Mouse (Mus musculus) forebrain, embryonic 12.5 days (tissue): ENCODE data around the gene Vmn1r198. TPM values are rescaled to one million over a fixed set of nuclear protein-coding genes. Genes with fewer than 3 reads are reported as not detected.
"Not testable (repeated sequence)": the region's sequence is repeated elsewhere in the genome, so short reads cannot be mapped to it uniquely, and the experiment has no call there.

Source experiments
- ATAC-seq: fragments of 200-750 bp; cut with Nextera tagmentation; 2 replicates; pipeline ENCODE4 v1.8.0; 2017; ENCODE audit warnings: moderate TSS enrichment; ENCODE audit not compliant: low FRiP score
- H3K27ac ChIP-seq: fragments of 300-500 bp; sonication (generic); 2 replicates; pipeline ENCODE4 v1.5.1; 2016; ENCODE audit warnings: mild to moderate bottlenecking
- H3K27me3 ChIP-seq: fragments of 300-500 bp; sonication (generic); 2 replicates; pipeline ENCODE4 v1.6.1; 2016; ENCODE audit warnings: mild to moderate bottlenecking
- H3K36me3 ChIP-seq: fragments of 300-500 bp; sonication (generic); replicated peaks from 2 replicates; pipeline ENCODE4 v1.6.1; 2016; ENCODE audit warnings: mild to moderate bottlenecking
- H3K4me1 ChIP-seq: fragments of 300-500 bp; sonication (generic); 2 replicates; pipeline ENCODE4 v1.6.1; 2016
- H3K4me2 ChIP-seq: fragments of 300-500 bp; sonication (generic); 2 replicates; pipeline ENCODE4 v1.6.1; 2016; ENCODE audit warnings: mild to moderate bottlenecking, moderate library complexity
- H3K4me3 ChIP-seq: fragments of 300-500 bp; sonication (generic); replicated peaks from 2 replicates; pipeline ENCODE4 v1.5.1; 2016; ENCODE audit warnings: mild to moderate bottlenecking
- H3K9ac ChIP-seq: fragments of 300-500 bp; sonication (generic); 2 replicates; pipeline ENCODE4 v1.6.1; 2016; ENCODE audit warnings: mild to moderate bottlenecking
- H3K9me3 ChIP-seq: fragments of 300-500 bp; sonication (generic); 2 replicates; pipeline ENCODE4 v1.6.1; 2016
- WGBS: fragments of 180-500 bp; shearing (Covaris S2); methylation state at CpG from one replicate; pipeline ENCODE4 v1.1.7; 2016; 5-methylcytosine and 5-hydroxymethylcytosine counted together
- polyA plus RNA-seq: library from polyadenylated mRNA; unstranded; fragments of >200 nt; fragmentation: Nextera tagmentation; extraction: Ambion mirVana; gene quantifications from 2 replicates; pipeline ENCODE4 v1.2.1, GENCODE M21; 2016

Gene Vmn1r198
- polyA plus RNA-seq: not detected in 2 replicates

GRCm38 (mm10) chr13:22350064-22350463 lies at the start of gene Vmn1r198:
Vmn1r198 (plus strand) TSS chr13:22350364.
- ATAC-seq: no peak
- H3K27ac ChIP-seq: no peak within 1 kb of the TSS
- no peaks in the 10 kb centered on the region for H3K27me3 ChIP-seq
- WGBS: 61% methylated on average over 1 of the region's 1 CpGs
- no peak within 1 kb of the TSS for H3K4me3 ChIP-seq
- no peaks in the 10 kb centered on the region for H3K9me3 ChIP-seq
- H3K36me3 ChIP-seq: no peaks in the 10 kb centered on the region
- no peak within 1 kb of the TSS for H3K4me2 ChIP-seq
- no peak within 1 kb of the TSS for H3K9ac ChIP-seq
- no peaks in the 10 kb centered on the region for H3K4me1 ChIP-seq

DNA sequence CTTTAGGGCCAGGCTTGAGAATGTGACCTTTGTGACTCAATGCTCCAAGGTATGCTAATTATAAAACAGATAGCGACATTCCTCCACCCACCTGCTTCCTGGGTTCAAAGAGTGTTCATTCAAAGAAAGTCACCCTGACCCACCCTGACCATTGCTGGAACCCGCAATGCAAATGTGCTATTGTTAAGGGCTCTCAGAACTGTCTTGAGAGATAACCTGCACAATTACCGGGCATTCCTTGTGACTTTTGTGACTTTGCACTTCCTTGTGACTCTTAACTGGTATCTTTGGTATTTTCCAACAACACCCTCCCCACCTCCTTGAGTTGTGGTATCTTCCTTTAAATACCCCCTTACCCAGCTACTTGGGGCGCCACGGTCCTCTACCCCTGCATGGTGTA lies 42.1 kb upstream of the Vmn1r198 start:
- 94% methylated on average over 5 of the region's 5 CpGs for WGBS
- H3K27ac ChIP-seq, H3K9me3 ChIP-seq, H3K4me3 ChIP-seq, H3K36me3 ChIP-seq, H3K9ac ChIP-seq, H3K4me2 ChIP-seq, H3K27me3 ChIP-seq, H3K4me1 ChIP-seq, ATAC-seq: not testable (repeated sequence)

GRCm38 (mm10) chr13:22315361-22315760 lies 34.8 kb upstream of the Vmn1r198 start:
- Histone ChIP-seq H3K27me3 (no peaks in the 10 kb centered on the region), H3K4me2 (no peak overlapping the region), H3K4me1 (no peaks in the 10 kb centered on the region), H3K36me3 (no peaks in the 10 kb centered on the region), H3K9me3 (no peaks in the 10 kb centered on the region), H3K27ac (no peak overlapping the region), H3K9ac (no peak overlapping the region), H3K4me3 (no peak overlapping the region)
- no peak for ATAC-seq
- 90% methylated on average over 2 of the region's 2 CpGs for WGBS

DNA sequence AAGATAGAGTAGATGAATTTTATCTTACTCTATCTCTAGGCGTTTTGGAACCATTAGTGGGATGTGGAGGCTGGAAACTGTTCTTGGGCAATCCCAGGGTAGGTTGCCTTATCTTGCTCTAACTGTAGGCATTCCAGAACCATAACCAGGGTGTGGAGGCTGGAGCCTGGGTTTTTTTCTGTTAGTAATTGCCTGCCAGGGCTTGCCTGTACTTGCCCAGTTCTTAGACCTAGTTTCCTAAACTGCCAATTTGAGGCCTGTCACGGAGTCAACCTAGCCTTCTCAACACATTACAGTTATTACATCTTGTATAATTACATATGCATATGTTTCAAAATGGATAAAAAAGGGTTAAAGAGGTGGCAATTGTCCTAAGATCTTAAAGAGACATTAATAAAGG lies 32.8 kb upstream of the Vmn1r198 start:
- Histone ChIP-seq H3K4me2 (no peak overlapping the region), H3K4me1 (no peaks in the 10 kb centered on the region), H3K27me3 (no peaks in the 10 kb centered on the region), H3K36me3 (no peaks in the 10 kb centered on the region), H3K9ac (no peak overlapping the region), H3K9me3 (no peaks in the 10 kb centered on the region), H3K4me3 (no peak overlapping the region), H3K27ac (no peak overlapping the region)
- WGBS: 85% methylated on average over 2 of the region's 2 CpGs
- no peak for ATAC-seq

GRCm38 (mm10) chr13:22320091-22320490 lies 30.1 kb upstream of the Vmn1r198 start:
- H3K36me3 ChIP-seq: no peaks in the 10 kb centered on the region
- no peak overlapping the region for H3K27ac ChIP-seq
- H3K4me2 ChIP-seq: no peak overlapping the region
- no peak overlapping the region for H3K9ac ChIP-seq
- ATAC-seq: no peak
- no peak overlapping the region for H3K4me3 ChIP-seq
- no peaks in the 10 kb centered on the region for H3K27me3 ChIP-seq
- no peaks in the 10 kb centered on the region for H3K4me1 ChIP-seq
- H3K9me3 ChIP-seq: no peaks in the 10 kb centered on the region

GRCm38 (mm10) chr13:22324289-22324688 lies 25.9 kb upstream of the Vmn1r198 start, which contains the start of gene Vmn1r197:
Vmn1r197 (plus strand) TSS chr13:22324589.
- Histone ChIP-seq H3K4me3 (no peak within 1 kb of the TSS), H3K4me1 (no peaks in the 10 kb centered on the region), H3K27me3 (no peaks in the 10 kb centered on the region), H3K27ac (no peak within 1 kb of the TSS), H3K4me2 (no peak within 1 kb of the TSS), H3K9me3 (no peaks in the 10 kb centered on the region), H3K9ac (no peak within 1 kb of the TSS), H3K36me3 (no peaks in the 10 kb centered on the region)
- no peak for ATAC-seq

GRCm38 (mm10) chr13:22333269-22333668 lies 16.9 kb upstream of the Vmn1r198 start:
- H3K4me2 ChIP-seq: no peak overlapping the region
- no peak overlapping the region for H3K4me3 ChIP-seq
- no peak for ATAC-seq
- no peak overlapping the region for H3K9ac ChIP-seq
- no peaks in the 10 kb centered on the region for H3K27me3 ChIP-seq
- WGBS: 85% methylated on average over 2 of the region's 2 CpGs
- no peaks in the 10 kb centered on the region for H3K36me3 ChIP-seq
- no peaks in the 10 kb centered on the region for H3K9me3 ChIP-seq
- H3K27ac ChIP-seq: no peak overlapping the region
- H3K4me1 ChIP-seq: no peaks in the 10 kb centered on the region

GRCm38 (mm10) chr13:22335565-22335964 lies 14.6 kb upstream of the Vmn1r198 start:
- H3K36me3 ChIP-seq: no peaks in the 10 kb centered on the region
- H3K4me1 ChIP-seq: no peaks in the 10 kb centered on the region
- no peak overlapping the region for H3K4me2 ChIP-seq
- H3K27ac ChIP-seq: no peak overlapping the region
- no peaks in the 10 kb centered on the region for H3K9me3 ChIP-seq
- no peak overlapping the region for H3K4me3 ChIP-seq
- no peaks in the 10 kb centered on the region for H3K27me3 ChIP-seq
- no peak overlapping the region for H3K9ac ChIP-seq
- ATAC-seq: no peak
- 82% methylated on average over 1 of the region's 1 CpGs for WGBS

- 89% methylated on average over 1 of the region's 1 CpGs for WGBS
- Histone ChIP-seq H3K4me2 (no peak overlapping the region), H3K9me3 (no peaks in the 10 kb centered on the region), H3K4me1 (no peaks in the 10 kb centered on the region), H3K36me3 (no peaks in the 10 kb centered on the region), H3K9ac (no peak overlapping the region), H3K4me3 (no peak overlapping the region), H3K27me3 (no peaks in the 10 kb centered on the region), H3K27ac (no peak overlapping the region)
- no peak for ATAC-seq
Measured at GRCm38 (mm10) chr13:22350813-22351212, 649 bp downstream of the Vmn1r198 start.

DNA sequence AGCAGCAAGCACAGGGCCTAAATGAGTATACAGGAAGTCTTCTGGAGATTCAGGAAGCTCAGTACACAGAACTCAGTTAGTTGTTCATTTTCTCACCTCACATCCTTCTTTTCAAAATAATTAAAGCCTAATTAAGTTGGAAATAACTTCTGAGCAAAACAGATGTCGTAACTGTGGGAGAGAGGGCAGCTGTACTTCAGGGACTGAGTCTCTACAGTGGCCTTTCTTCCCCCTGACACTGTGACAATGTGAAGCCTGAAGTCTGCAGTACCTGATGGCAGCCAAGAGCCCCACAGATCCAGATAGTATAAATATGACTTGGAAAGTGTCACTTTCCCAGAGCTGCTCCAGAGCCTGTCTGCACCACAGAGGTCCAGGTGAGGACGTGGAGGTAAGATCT lies 29.4 kb downstream of the Vmn1r198 start, which contains the start of gene Vmn1r199:
Gene Vmn1r199 (plus strand): TSS at position 301 of the 400 bp plus-strand sequence.
- Histone ChIP-seq H3K27ac (no peak within 1 kb of the TSS), H3K4me1 (no peaks in the 10 kb centered on the region), H3K9me3 (no peaks in the 10 kb centered on the region), H3K9ac (no peak within 1 kb of the TSS), H3K4me2 (no peak within 1 kb of the TSS), H3K27me3 (no peaks in the 10 kb centered on the region), H3K36me3 (no peaks in the 10 kb centered on the region), H3K4me3 (no peak within 1 kb of the TSS)
- ATAC-seq: no peak
- WGBS: 82% methylated on average over 2 of the region's 2 CpGs

- 79% methylated on average over 3 of the region's 3 CpGs for WGBS
- not testable (repeated sequence) for H3K4me3 ChIP-seq, H3K27ac ChIP-seq, H3K9me3 ChIP-seq, ATAC-seq, H3K9ac ChIP-seq, H3K4me1 ChIP-seq, H3K4me2 ChIP-seq, H3K36me3 ChIP-seq, H3K27me3 ChIP-seq
Measured at GRCm38 (mm10) chr13:22381128-22381527, 31.0 kb downstream of the Vmn1r198 start.

GRCm38 (mm10) chr13:22383401-22383800 lies 33.2 kb downstream of the Vmn1r198 start:
- H3K36me3 ChIP-seq: no peaks in the 10 kb centered on the region
- WGBS: 92% methylated on average over 3 of the region's 3 CpGs
- H3K27me3 ChIP-seq: no peaks in the 10 kb centered on the region
- no peak overlapping the region for H3K9ac ChIP-seq
- no peak for ATAC-seq
- H3K9me3 ChIP-seq: no peaks in the 10 kb centered on the region
- no peak overlapping the region for H3K27ac ChIP-seq
- H3K4me3 ChIP-seq: no peak overlapping the region
- H3K4me1 ChIP-seq: no peaks in the 10 kb centered on the region
- H3K4me2 ChIP-seq: no peak overlapping the region

GRCm38 (mm10) chr13:22387050-22387449 lies 36.9 kb downstream of the Vmn1r198 start:
- no peak overlapping the region for H3K4me2 ChIP-seq
- H3K4me1 ChIP-seq: 0 out of 2 replicates have a peak, but pooled peaks cover 2% of the 10 kb centered on the region
- H3K9ac ChIP-seq: no peak overlapping the region
- no peak for ATAC-seq
- no peaks in the 10 kb centered on the region for H3K9me3 ChIP-seq
- H3K36me3 ChIP-seq: no peaks in the 10 kb centered on the region
- H3K27me3 ChIP-seq: no peaks in the 10 kb centered on the region
- 94% methylated on average over 1 of the region's 1 CpGs for WGBS
- H3K27ac ChIP-seq: no peak overlapping the region
- H3K4me3 ChIP-seq: no peak overlapping the region
